Mouse (Mus musculus): ENCODE results near the gene Efcab5. TPM values are rescaled to one million over a fixed set of nuclear protein-coding genes. Genes with fewer than 3 reads are reported as not detected.
"Not testable (repeated sequence)": the region's sequence is repeated elsewhere in the genome, so short reads cannot be mapped to it uniquely, and the experiment has no call there.

The Efcab5 gene
- polyA plus RNA-seq, 1 experiment from 2014 or later = 0.24 TPM

DNA sequence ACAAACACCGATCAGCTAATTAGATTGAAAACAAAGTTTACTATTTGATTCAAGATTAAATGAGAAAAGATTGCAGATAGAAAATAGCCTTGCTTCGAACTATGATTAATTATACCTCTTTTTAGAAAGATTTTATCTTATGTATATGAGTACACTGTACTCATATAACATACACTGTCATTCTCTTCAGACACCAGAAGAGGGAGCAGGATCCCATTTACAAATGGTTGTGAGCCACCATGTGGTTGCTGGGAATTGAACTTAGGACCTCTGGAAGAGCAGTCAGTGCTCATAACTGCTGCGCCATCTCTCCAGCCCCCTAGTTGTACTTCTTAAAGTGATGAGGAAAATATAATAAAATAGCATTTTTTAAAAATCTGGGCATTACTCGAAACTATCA lies 55.3 kb downstream of the Efcab5 start:
- ATAC-seq (ENCODE audit: insufficient read depth) = no peak
- no peaks in the 10 kb centered on the region for H3K27me3 ChIP-seq
- H3K4me1 ChIP-seq (replicated peaks) = no peaks in the 10 kb centered on the region
- H3K9me3 ChIP-seq (replicated peaks) = no peaks in the 10 kb centered on the region
- H3K4me3 ChIP-seq (replicated peaks) = no peak overlapping the region
- H3K4me2 ChIP-seq = no peak overlapping the region
- H3K36me3 ChIP-seq (replicated peaks) = no peaks in the 10 kb centered on the region
- H3K9ac ChIP-seq = no peak overlapping the region
- WGBS (ENCODE audit: insufficient replicate concordance) = 80% methylated on average over 4 of the region's 4 CpGs
- no peak overlapping the region for H3K27ac ChIP-seq (replicated peaks)

DNA sequence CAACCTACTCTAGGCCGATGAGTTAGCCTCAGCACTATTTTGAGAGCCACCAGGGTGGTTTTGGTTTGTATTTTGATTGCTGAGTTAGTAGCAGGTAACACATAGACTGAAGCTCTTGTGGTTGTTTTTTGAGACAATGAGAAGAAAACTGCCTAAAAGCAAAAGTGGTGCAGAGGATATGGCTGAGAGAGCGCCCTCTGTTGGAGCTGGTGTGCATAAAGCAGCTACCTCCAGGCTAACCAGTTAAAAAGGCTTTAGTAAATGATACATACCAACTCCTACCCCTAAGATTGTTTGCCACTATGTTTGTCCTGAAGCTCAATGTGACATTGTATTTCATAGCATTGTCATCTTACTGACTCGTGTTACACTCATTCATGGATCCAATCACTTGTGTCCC lies 56.2 kb downstream of the Efcab5 start:
- H3K27me3 ChIP-seq = no peaks in the 10 kb centered on the region
- H3K4me1 ChIP-seq (replicated peaks) = no peaks in the 10 kb centered on the region
- ATAC-seq (ENCODE audit: insufficient read depth) = no peak
- H3K27ac ChIP-seq (replicated peaks) = no peak overlapping the region
- H3K4me2 ChIP-seq = no peak overlapping the region
- H3K36me3 ChIP-seq (replicated peaks) = no peaks in the 10 kb centered on the region
- WGBS (ENCODE audit: insufficient replicate concordance) = 44% methylated on average over 3 of the region's 3 CpGs
- no peak overlapping the region for H3K9ac ChIP-seq
- H3K9me3 ChIP-seq (replicated peaks) = no peaks in the 10 kb centered on the region
- H3K4me3 ChIP-seq (replicated peaks) = no peak overlapping the region

DNA sequence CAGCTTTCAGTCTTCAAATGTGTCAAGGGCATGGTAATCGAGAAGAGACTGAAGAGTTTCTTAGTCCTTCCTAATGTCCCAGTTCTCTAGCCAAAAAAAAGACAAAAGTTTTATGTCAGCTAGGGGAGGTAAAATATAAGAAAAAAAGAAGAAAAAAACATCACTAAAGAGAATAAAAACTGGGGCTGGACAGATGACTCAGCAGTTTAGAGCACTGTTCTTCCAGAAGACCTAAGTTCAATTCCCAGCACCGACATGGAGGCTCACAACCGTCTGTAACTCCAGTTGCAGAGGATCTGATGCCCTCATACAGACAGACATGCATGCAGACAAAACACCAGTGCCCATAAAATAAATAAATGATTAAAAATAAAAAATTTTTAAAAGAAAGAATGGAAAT lies 60.2 kb downstream of the Efcab5 start:
- no peaks in the 10 kb centered on the region for H3K4me1 ChIP-seq (replicated peaks)
- no peak overlapping the region for H3K4me2 ChIP-seq
- H3K9ac ChIP-seq = no peak overlapping the region
- WGBS (ENCODE audit: insufficient replicate concordance) = 72% methylated on average over 3 of the region's 3 CpGs
- no peak overlapping the region for H3K27ac ChIP-seq (replicated peaks)
- no peaks in the 10 kb centered on the region for H3K9me3 ChIP-seq (replicated peaks)
- no peak overlapping the region for H3K4me3 ChIP-seq (replicated peaks)
- ATAC-seq (ENCODE audit: insufficient read depth) = no peak
- H3K36me3 ChIP-seq (replicated peaks) = no peaks in the 10 kb centered on the region
- no peaks in the 10 kb centered on the region for H3K27me3 ChIP-seq

DNA sequence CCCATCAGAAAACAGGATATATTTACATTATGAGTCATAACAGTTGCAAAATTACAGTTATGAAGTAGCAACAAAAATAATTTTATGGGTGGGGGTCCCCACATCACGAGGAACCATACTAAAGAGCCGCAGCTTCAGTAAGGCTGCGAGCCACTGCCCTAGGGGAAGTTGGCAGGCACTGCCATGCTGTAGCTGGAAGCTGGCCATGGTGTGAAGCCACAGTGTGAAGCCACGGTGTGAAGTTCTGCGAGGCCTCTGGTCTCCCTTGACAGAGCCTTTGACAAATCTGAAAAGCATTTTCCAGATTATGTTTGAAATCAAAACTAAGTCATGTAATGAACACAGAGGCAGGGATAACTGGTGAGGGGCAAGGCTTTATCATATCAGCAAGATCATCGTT lies 77.6 kb downstream of the Efcab5 start:
- WGBS (ENCODE audit: insufficient replicate concordance) = 54% methylated on average over 6 of the region's 6 CpGs
- ATAC-seq (ENCODE audit: insufficient read depth) = no peak
- H3K27me3 ChIP-seq = no peaks in the 10 kb centered on the region
- H3K27ac ChIP-seq (replicated peaks) = no peak overlapping the region
- H3K36me3 ChIP-seq (replicated peaks) = no peaks in the 10 kb centered on the region
- no peak overlapping the region for H3K4me2 ChIP-seq
- H3K9me3 ChIP-seq (replicated peaks) = no peaks in the 10 kb centered on the region
- H3K9ac ChIP-seq = no peak overlapping the region
- H3K4me3 ChIP-seq (replicated peaks) = no peak overlapping the region
- H3K4me1 ChIP-seq (replicated peaks) = no peaks in the 10 kb centered on the region

DNA sequence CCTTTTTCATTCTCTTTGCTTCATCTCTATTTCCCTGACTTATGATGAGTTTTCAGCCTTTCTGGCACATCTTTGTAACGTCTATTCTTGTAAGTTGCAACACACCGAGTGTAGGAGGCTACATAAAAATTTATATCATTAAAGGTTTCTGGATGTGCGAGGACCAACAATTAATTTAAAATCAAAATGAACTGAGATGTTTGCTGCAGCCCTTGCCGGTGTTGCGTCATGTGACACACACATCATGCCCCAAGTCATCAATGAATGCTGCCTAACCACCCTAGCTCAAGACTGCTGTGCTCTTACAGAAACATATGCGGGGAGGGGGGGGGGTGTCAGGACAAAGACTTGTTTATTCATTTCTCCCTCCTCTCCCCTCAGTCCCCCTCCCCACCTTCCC lies 80.3 kb downstream of the Efcab5 start:
- Histone ChIP-seq H3K4me3 (replicated peaks) (no peak overlapping the region), H3K9me3 (replicated peaks) (no peaks in the 10 kb centered on the region), H3K27ac (replicated peaks) (no peak overlapping the region), H3K4me2 (no peak overlapping the region), H3K36me3 (replicated peaks) (no peaks in the 10 kb centered on the region), H3K27me3 (no peaks in the 10 kb centered on the region), H3K4me1 (replicated peaks) (no peaks in the 10 kb centered on the region), H3K9ac (no peak overlapping the region)
- ATAC-seq (ENCODE audit: insufficient read depth) = no peak
- 68% methylated on average over 6 of the region's 6 CpGs for WGBS (ENCODE audit: insufficient replicate concordance)

DNA sequence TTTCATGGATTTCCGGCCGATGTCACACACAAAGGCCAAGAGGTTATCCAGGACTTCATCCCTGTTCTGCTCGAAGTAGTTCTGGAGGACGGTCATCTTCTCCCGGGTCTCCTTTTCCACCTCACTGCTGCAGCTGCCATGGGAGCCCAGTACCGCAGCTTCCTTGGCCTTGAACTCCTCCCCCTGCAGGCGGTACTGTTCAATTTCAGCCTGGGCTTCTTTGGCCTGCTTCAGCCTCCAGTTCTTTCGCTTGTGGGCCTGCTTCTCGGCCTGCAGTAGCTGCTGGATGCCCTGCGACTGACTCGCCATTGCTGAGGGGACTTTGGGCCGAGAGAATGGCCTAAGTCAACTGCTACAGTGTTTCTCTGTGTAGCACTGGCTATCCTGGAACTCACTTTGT lies 80.9 kb downstream of the Efcab5 start:
- H3K27ac ChIP-seq (replicated peaks); H3K4me1 ChIP-seq (replicated peaks); H3K9me3 ChIP-seq (replicated peaks); H3K27me3 ChIP-seq; H3K4me3 ChIP-seq (replicated peaks); H3K36me3 ChIP-seq (replicated peaks); H3K9ac ChIP-seq; H3K4me2 ChIP-seq; ATAC-seq (ENCODE audit: insufficient read depth): not testable (repeated sequence)
- WGBS (ENCODE audit: insufficient replicate concordance) = 74% methylated on average over 12 of the region's 12 CpGs

DNA sequence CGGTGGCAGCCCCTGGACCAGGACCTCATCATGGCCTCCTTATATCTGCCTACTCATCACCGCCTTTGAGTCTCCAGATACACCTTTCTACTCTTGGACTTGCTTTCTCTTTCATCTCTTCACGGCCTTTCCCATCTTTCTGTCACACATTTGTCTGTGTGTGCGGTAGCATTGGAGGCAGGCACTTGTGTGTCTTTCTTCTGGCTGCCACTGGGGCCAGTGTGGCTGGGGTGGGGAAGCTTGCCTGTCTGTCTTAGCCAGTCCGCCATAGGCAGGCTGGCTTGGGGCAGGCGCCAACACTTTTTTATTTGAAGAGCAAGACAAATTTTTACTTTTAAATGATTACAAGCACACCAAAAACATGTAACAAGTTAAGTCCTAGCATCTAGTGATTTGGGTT lies 81.8 kb downstream of the Efcab5 start:
- ATAC-seq (ENCODE audit: insufficient read depth) = no peak
- H3K4me2 ChIP-seq = no peak overlapping the region
- 77% methylated on average over 6 of the region's 6 CpGs for WGBS (ENCODE audit: insufficient replicate concordance)

DNA sequence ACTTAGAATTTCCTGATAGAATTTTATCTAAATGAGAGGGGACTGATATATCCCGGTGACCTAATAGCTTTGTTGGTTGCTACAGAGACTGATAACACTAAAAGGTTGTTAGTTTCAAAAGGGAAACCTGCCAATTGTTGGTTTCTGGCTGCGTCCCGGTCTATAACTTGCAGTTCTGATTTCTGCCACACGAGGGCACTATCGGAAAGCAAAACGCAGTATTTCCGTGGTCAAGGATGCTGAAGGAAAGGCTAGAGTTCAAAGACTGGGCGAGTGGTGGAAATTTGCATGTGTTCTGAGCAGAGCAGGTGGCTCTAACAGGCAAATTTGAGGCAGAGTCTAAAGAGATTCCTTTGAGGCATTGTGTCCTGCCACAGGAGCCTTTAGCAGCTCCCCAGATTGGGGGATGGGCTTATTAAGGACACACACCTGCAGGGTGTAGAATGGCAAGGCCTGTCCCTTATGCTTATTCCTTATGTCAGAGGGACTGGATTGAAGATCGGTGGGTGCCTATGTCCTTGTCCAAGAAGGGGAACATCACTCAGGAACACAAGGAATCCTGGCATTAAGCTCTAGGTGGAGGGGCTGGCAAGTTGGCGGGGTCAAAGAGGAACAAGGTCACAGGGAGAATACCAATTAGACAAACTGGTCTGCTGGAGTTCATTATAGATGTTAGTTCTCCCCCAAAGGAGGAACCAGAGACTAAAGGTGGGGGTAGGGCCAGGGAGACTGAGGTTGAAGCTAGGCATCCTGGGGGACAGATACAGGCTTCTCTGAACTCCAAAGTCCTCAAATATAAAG lies 88.4 kb downstream of the Efcab5 start:
- 13% methylated on average over 10 of the region's 10 CpGs for WGBS (ENCODE audit: insufficient replicate concordance)

More for the DNA sequence above, 81.8 kb downstream of the Efcab5 start:
- no peaks in the 10 kb centered on the region for H3K36me3 ChIP-seq (replicated peaks)
- no peak overlapping the region for H3K9ac ChIP-seq
- H3K27ac ChIP-seq (replicated peaks) = no peak overlapping the region
- H3K27me3 ChIP-seq = no peaks in the 10 kb centered on the region
- no peaks in the 10 kb centered on the region for H3K9me3 ChIP-seq (replicated peaks)
- H3K4me3 ChIP-seq (replicated peaks) = no peak overlapping the region
- H3K4me1 ChIP-seq (replicated peaks) = no peaks in the 10 kb centered on the region

DNA sequence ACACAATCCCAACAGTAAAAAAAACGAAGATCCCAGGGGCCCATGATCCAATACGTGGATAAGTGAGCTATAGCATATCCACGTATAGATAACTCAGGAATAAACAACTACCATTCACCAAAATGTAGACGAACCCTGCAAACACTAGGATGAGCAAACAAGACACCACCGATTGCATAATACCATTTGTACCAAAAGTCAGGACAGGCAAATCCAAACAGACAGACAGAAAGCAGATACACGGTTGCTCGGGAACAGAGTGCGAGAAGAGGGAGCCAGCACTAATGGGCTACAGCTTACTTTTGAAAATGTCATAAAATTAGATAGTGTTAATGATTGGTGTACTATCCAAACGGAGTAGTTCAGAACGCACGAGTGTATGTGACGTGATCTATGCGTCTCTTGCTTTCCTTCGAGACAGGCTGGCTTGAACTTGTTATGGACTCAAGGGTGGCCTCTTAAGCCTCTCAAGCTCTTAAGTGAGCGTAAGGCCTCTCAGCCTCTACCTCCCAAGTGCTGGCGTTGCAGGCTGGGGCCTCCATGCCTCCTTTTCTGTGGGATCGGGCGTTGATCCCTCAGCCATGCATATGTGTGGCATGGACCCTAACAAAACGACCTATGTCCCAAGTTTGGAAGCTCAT lies 90.3 kb downstream of the Efcab5 start:
- Histone ChIP-seq H3K27me3 (no peaks in the 10 kb centered on the region), H3K4me2 (no peak overlapping the region), H3K9me3 (replicated peaks) (no peaks in the 10 kb centered on the region), H3K27ac (replicated peaks) (no peak overlapping the region), H3K9ac (no peak overlapping the region), H3K4me1 (replicated peaks) (0 out of 2 replicates have a peak, but pooled peaks cover 4% of the 10 kb centered on the region), H3K36me3 (replicated peaks) (no peaks in the 10 kb centered on the region), H3K4me3 (replicated peaks) (no peak overlapping the region)
- no peak for ATAC-seq (ENCODE audit: insufficient read depth)
- WGBS (ENCODE audit: insufficient replicate concordance) = 58% methylated on average over 19 of the region's 19 CpGs

More for the DNA sequence above, 88.4 kb downstream of the Efcab5 start:
- Histone ChIP-seq H3K4me1 (replicated peaks) (0 out of 2 replicates have a peak, but pooled peaks cover 4% of the 10 kb centered on the region), H3K9ac (no peak overlapping the region), H3K36me3 (replicated peaks) (no peaks in the 10 kb centered on the region), H3K4me3 (replicated peaks) (no peak overlapping the region), H3K9me3 (replicated peaks) (no peaks in the 10 kb centered on the region), H3K27me3 (no peaks in the 10 kb centered on the region), H3K27ac (replicated peaks) (no peak overlapping the region), H3K4me2 (no peak overlapping the region)
- no peak for ATAC-seq (ENCODE audit: insufficient read depth)

DNA sequence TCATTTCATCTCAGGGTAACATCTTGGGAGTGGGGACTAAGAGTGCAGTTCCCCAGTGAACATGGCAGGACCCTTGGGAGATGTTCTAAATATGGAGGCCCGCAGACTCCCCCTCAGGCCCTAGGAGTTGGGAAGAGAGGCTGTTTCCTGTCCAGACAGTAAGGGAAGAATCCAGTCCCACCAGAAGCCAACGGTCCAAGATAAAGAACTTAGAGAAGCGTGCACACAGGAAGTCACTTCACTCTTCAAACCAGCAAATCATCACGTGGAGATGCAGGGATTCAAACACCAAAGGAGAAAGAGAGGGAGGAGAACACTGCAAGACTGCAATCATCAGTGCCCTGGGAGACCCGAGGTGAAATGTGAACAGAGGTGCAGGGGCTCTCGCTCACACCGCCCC lies 91.8 kb downstream of the Efcab5 start:
- Histone ChIP-seq H3K4me1 (replicated peaks) (0 out of 2 replicates have a peak, but pooled peaks cover 7% of the 10 kb centered on the region), H3K4me2 (no peak overlapping the region), H3K27me3 (no peaks in the 10 kb centered on the region), H3K9ac (no peak overlapping the region), H3K9me3 (replicated peaks) (no peaks in the 10 kb centered on the region), H3K4me3 (replicated peaks) (no peak overlapping the region), H3K27ac (replicated peaks) (no peak overlapping the region), H3K36me3 (replicated peaks) (no peaks in the 10 kb centered on the region)
- no peak for ATAC-seq (ENCODE audit: insufficient read depth)
- 45% methylated on average over 7 of the region's 7 CpGs for WGBS (ENCODE audit: insufficient replicate concordance)

DNA sequence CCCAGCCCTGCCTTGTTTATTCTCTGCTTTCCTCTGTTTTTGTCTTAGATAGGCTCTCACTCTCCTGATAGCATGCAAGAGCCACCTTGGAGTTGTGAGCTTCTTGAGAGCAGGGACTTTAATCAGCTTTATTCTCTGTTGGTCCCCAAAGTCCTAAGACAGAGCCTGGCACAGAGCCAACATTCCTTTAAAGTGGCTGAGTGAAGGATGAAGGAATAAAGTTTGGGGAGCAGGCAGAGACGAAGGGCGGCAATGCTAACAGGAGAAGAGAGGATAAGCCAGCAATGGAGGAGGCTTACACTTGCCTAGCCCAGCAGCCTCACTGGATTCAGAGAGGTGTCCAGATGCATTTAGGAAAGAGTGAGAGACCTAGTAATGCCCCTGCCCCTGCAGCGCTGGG lies 92.2 kb downstream of the Efcab5 start:
- ATAC-seq (ENCODE audit: insufficient read depth) = no peak
- Histone ChIP-seq H3K4me1 (replicated peaks) (0 out of 2 replicates have a peak, but pooled peaks cover 7% of the 10 kb centered on the region), H3K9ac (no peak overlapping the region), H3K4me3 (replicated peaks) (no peak overlapping the region), H3K27ac (replicated peaks) (no peak overlapping the region), H3K36me3 (replicated peaks) (no peaks in the 10 kb centered on the region), H3K9me3 (replicated peaks) (no peaks in the 10 kb centered on the region), H3K4me2 (no peak overlapping the region), H3K27me3 (no peaks in the 10 kb centered on the region)
- WGBS (ENCODE audit: insufficient replicate concordance) = 70% methylated on average over 3 of the region's 3 CpGs
